Mouse (Mus musculus) bone marrow, adult 2 months (tissue): ENCODE results near the gene Tenm1. TPM values are rescaled to one million over a fixed set of nuclear protein-coding genes. Genes with fewer than 3 reads are reported as not detected.

Source experiments
- H3K27ac ChIP-seq: fragments of 200-500 bp; 2 replicates; pipeline ENCODE4 v1.5.1; 2012; ENCODE audit warnings: low read depth, mild to moderate bottlenecking, control low read depth, inconsistent platforms, low read length; ENCODE audit not compliant: control insufficient read depth, poor library complexity, insufficient read depth
- H3K4me1 ChIP-seq: fragments of 200-500 bp; 2 replicates; pipeline ENCODE4 v1.6.1; 2011; ENCODE audit warnings: low read length; ENCODE audit not compliant: control insufficient read depth, insufficient read depth
- H3K4me3 ChIP-seq: fragments of 200-500 bp; replicated peaks from 2 replicates; pipeline ENCODE3; 2011; ENCODE audit warnings: mild to moderate bottlenecking, low read depth, low read length, control low read depth; ENCODE audit not compliant: control insufficient read depth
- CTCF ChIP-seq: fragments of 200-500 bp; IDR thresholded peaks from 2 replicates; pipeline ENCODE4 v1.5.1; 2011; ENCODE audit warnings: low read length, control low read depth; ENCODE audit not compliant: control insufficient read depth, insufficient read depth
- POLR2A ChIP-seq: fragments of 200-500 bp; IDR thresholded peaks from 2 replicates; pipeline ENCODE4 v1.6.1; 2011; ENCODE audit warnings: low read depth, mild to moderate bottlenecking, control low read depth, low read length, borderline replicate concordance; ENCODE audit not compliant: control insufficient read depth
- WGBS: fragments of 180-500 bp; shearing (Covaris S2); methylation state at CpG from one replicate; pipeline ENCODE4 v1.1.7; 2018; 5-methylcytosine and 5-hydroxymethylcytosine counted together
- polyA plus RNA-seq: library from polyadenylated mRNA; stranded (reverse); fragments of >200 nt; gene quantifications from 2 replicates; pipeline ENCODE4 v1.2.4, GENCODE M21; 2011; ENCODE audit warnings: low replicate concordance; ENCODE audit not compliant: missing spikeins, insufficient read depth, insufficient read length

Gene Tenm1
- polyA plus RNA-seq, 1 experiment = not detected

DNA sequence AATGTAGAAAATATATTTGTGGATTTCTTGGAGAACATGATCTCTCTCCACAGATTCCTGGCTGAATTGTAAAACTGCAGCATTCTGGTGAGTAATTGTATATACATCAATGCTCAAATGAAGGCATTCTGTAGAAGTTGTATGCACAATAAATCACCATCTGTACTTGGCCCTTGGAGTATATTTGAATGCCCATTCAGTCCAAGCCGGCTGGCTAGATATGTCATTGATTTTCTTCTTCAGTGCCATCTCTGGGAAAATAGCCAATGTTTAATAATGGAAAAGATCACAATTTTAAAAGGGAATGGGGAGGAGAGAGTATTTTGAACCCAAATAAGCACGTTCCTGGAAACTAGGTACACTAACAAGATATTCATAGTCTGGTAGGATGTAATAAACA is 299.2 kb downstream of the Tenm1 start:
- TF ChIP-seq CTCF (no peak), POLR2A (no peak)
- no peak overlapping the region for H3K4me3 ChIP-seq
- H3K4me1 ChIP-seq = no peaks in the 10 kb centered on the region
- H3K27ac ChIP-seq = no peak overlapping the region
- 58% methylated on average over 2 of the region's 2 CpGs for WGBS

DNA sequence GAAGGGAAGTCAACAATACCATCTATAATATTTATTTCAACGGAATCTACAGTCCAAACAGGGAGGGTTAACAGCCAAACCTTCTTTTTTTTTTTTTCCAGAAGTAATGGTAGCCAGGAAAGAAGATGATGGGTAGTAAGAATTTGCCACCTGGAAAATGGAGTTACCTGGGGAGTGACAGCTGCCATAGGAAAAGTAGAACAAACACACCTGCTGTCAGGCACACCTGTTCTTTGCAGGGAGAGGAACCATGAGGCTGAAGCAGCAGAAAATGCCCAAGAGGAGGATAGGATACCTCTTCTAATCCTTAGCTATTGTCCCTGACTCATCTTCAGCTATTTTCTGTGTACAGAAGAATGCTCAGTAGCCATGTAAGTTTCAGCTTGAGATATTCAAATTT is 306.4 kb downstream of the Tenm1 start:
- Histone ChIP-seq H3K4me3 (no peak overlapping the region), H3K27ac (no peak overlapping the region), H3K4me1 (no peaks in the 10 kb centered on the region)
- 41% methylated on average over 1 of the region's 1 CpGs for WGBS
- TF ChIP-seq CTCF (no peak), POLR2A (no peak)

DNA sequence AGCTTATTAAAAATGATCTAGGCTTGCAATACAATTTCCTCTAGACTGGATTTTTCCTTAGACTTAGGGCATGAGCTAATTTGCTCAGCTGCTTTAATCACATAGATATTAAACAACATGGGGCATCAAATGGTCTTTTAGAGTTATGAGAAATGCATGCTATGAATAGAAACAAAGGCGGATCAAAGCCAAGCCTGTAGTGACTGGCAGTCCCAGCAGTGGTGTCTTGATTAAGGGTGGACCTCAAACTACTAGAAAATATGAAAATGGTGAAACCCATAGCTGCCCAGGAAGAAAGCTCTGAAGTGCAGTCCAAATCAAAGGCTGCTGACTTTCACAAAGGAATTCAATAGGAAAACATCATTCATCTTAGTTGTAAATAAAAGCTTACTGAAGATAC is 306.9 kb downstream of the Tenm1 start:
- no peak overlapping the region for H3K4me3 ChIP-seq
- no peaks in the 10 kb centered on the region for H3K4me1 ChIP-seq
- no peak overlapping the region for H3K27ac ChIP-seq
- TF ChIP-seq POLR2A = no peak
- no peak for TF ChIP-seq CTCF
- WGBS = 65% methylated on average over 1 of the region's 1 CpGs

- 82% methylated on average over 2 of the region's 2 CpGs for WGBS
- Histone ChIP-seq H3K27ac (no peak overlapping the region), H3K4me1 (no peaks in the 10 kb centered on the region), H3K4me3 (no peak overlapping the region)
- no peak for TF ChIP-seq POLR2A
- no peak for TF ChIP-seq CTCF
These were observed 442.8 kb downstream of the Tenm1 start for GRCm38 (mm10) chrX:42986100-42986499.

DNA sequence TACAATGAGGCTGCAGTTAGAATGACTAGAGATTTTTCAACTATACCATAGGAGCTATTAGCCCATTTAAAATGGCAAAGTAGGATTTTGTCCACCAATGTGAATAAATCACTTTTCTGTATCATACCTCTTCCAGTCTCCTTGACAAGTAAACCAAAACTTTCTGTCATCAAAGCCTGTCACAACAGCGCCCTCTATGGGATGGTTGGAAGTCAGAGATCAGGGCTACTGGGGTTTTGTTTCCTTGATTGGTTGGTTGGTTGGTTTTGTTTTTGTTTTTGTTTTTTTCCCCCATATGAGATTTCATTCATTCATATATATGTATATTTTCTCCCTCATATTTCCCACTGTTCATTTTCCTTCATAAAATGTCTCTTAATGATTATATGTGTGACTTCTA is 455.4 kb downstream of the Tenm1 start:
- 0% methylated on average over 1 of the region's 1 CpGs for WGBS
- no peak overlapping the region for H3K27ac ChIP-seq
- no peaks in the 10 kb centered on the region for H3K4me1 ChIP-seq
- H3K4me3 ChIP-seq = no peak overlapping the region
- TF ChIP-seq CTCF (no peak), POLR2A (no peak)

DNA sequence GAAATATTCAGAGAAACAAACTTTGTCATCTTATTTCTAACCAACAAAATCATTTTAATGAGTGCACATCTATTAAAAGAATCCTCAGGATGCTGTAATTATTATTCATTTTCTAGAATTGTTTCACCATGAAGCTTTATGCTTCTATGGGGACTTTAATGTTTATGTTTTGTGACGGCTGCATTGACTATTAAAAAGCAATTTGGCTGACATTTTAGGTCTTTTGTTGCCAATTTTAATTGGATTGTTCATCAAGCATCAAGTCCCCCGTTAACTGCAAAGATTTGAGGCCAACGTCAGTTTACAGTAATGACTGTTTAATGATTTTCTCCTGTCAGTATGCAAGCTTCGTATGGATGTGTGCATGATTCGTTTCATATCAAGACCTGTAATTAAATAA is 461.3 kb downstream of the Tenm1 start:
- WGBS = 70% methylated on average over 5 of the region's 5 CpGs

GRCm38 (mm10) chrX:42861731-42862130 is 567.2 kb downstream of the Tenm1 start:
- H3K27ac ChIP-seq = no peak overlapping the region
- TF ChIP-seq POLR2A (no peak), CTCF (no peak)
- H3K4me1 ChIP-seq = no peaks in the 10 kb centered on the region
- H3K4me3 ChIP-seq = no peak overlapping the region
- 80% methylated on average over 1 of the region's 1 CpGs for WGBS

More for the DNA sequence above, 461.3 kb downstream of the Tenm1 start:
- TF ChIP-seq POLR2A = no peak
- TF ChIP-seq CTCF = no peak
- Histone ChIP-seq H3K4me3 (no peak overlapping the region), H3K4me1 (no peaks in the 10 kb centered on the region), H3K27ac (no peak overlapping the region)

DNA sequence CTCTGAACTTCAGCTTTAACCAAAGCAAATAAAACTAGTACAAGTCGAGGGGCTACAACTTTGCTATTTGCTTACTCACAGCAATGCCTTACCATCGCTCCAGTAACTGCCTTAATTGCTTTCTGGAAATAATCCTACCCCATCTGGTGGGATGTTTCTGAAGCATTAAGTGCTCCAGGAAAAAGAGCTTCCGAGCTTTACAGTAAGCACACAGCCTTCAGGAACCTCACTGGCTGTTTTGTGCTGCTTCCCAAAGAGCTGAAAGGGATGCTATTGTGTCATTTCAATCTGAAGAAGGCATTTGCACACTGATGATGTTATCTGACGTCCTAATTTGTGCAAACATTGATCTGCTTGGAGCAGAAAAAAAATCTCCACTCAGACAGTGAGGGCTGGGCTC is 647.4 kb downstream of the Tenm1 start:
- WGBS = 52% methylated on average over 4 of the region's 4 CpGs
- Histone ChIP-seq H3K4me1 (no peaks in the 10 kb centered on the region), H3K27ac (no peak overlapping the region), H3K4me3 (no peak overlapping the region)
- TF ChIP-seq POLR2A (no peak), CTCF (no peak)

DNA sequence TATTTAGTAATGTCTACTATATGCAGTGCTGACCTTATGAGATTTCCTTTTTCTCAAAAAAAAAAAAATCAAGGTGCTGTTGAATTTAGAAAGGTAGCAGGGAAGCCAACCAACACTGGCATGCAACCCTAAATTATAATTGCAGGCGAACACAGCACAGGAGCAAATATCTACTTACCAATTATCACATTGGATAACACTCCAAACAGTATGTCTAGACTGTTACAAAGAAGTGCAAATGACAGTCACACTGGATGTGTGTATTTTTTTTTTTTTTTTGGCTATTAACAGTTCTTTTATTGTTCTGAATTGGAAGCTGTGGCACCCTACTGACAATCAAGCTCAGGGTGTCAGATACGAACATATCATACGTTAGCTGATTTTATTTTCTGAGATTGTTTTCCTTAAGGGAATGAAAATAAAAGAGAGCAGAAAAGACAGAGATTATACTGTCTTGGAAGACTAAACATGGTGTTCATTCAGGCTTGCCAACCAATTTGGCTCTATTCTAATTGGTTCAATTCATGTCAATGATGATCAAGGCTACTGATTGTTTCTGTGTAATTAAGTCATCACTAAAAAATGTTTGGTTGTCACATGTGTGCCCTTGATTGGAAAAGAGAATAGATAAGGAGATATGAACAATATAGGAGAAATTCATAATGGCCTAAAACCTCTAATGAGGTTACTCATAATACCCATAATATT is 710.7 kb downstream of the Tenm1 start:
- H3K4me1 ChIP-seq = no peaks in the 10 kb centered on the region
- no peak overlapping the region for H3K4me3 ChIP-seq
- TF ChIP-seq CTCF (no peak), POLR2A (no peak)
- 78% methylated on average over 3 of the region's 3 CpGs for WGBS
- H3K27ac ChIP-seq = no peak overlapping the region
